Mouse (Mus musculus) CH12.LX (cell line): ENCODE measurements at regions not wholly inside any gene's neighbourhood (a gene's known extent, or its start where the extent isn't known, plus 50 kb on each side); places are given as distances from the start of the nearest gene placed in this dataset.

Source experiments
- GABPA ChIP-seq: IDR thresholded peaks from 2 replicates; pipeline ENCODE4 v1.6.1; 2012; ENCODE audit warnings: low read depth, low read length, improper control_type of control experiment, inconsistent platforms; ENCODE audit not compliant: insufficient replicate concordance
- POLR2A ChIP-seq: IDR thresholded peaks from 2 replicates; pipeline ENCODE4 v1.6.1; 2011; ENCODE audit warnings: low read depth, mild to moderate bottlenecking, improper control_type of control experiment, low read length

- TF ChIP-seq GABPA = no peak
- no peak for TF ChIP-seq POLR2A
Observed at GRCm38 (mm10) chr5:47115882-47116281, 867.1 kb upstream of the Slit2 start.
